In the genomic region with DNA sequence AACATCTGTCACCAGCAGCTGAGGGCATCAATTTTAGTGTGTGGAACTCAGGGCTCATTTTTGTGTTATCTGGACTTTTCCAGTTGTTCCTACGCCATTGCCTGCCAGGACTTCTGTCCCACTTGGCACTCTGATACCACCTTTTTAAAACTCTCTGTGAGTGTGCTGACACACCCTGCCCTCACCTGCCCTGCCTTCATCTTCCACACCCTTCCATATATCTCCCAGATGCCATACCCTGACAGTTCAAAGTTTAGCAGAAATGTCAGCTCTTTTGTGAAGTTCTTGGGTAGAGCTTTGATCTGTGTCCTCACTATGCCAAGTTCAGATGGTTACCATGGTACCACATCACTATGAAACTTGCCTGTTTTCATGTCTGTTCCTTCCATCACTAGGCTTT, we compare ENCODE assay signal across 25 mouse cellular contexts. TPM values are rescaled to one million over a fixed set of nuclear protein-coding genes. Genes with fewer than 3 reads are reported as not detected.
DNase-seq lines count a peak whose midpoint lies in the region; ATAC-seq and TF ChIP-seq lines count a peak whose summit lies in the region.
"Had no signal": no experiment of that assay in that cellular context is flagged by ENCODE, and none has a peak within 500 bp of the region (broad histone marks: within the 10 kb centered on the region; RNA-seq: fewer than 3 reads in every experiment).

No protein-coding gene starts in this region.

- peak overlapping the region; percentile 98; the same call in 1 of the 2 replicates for H3K27ac ChIP-seq in brown adipose tissue, adult 24 weeks (replicated peaks; ENCODE audit: low read depth, low read length)
- peak overlapping the region; percentile 58; the same call in 1 of the 2 replicates for H3K27ac ChIP-seq in stomach, embryonic 16.5 days (ENCODE audit: low read length)
- no peak overlapping the region for H3K27ac ChIP-seq in cerebellum, adult 2 months (ENCODE audit: insufficient read depth, low read length)
- H3K27ac ChIP-seq: embryonic facial prominence, embryonic 10.5 days; embryonic facial prominence, embryonic 13.5 days; forebrain, embryonic 12.5 days; forebrain, embryonic 15.5 days; heart, embryonic 13.5 days; hindbrain, embryonic 12.5 days; hindbrain, embryonic 15.5 days had no signal

- peak; percentile 31; the same call in 1 of the 2 replicates for ATAC-seq in stomach, embryonic 16.5 days (ENCODE audit: insufficient read depth, low FRiP score)
- ATAC-seq: activated CD4-positive, CD25-positive, alpha-beta regulatory T cell, adult 4 months; forebrain, embryonic 15.5 days had no signal

- H3K9me3 ChIP-seq in stomach, embryonic 16.5 days (replicated peaks; ENCODE audit: control insufficient read depth, low read length) = no peaks in the 10 kb centered on the region
- H3K9me3 ChIP-seq: embryonic facial prominence, embryonic 10.5 days; embryonic facial prominence, embryonic 13.5 days; forebrain, embryonic 12.5 days; forebrain, embryonic 15.5 days; heart, embryonic 13.5 days; hindbrain, embryonic 12.5 days; hindbrain, embryonic 15.5 days had no signal

- H3ac ChIP-seq in myocyte (ENCODE audit: control insufficient read depth, insufficient read length) = no peak overlapping the region

- no peak overlapping the region for H3K9ac ChIP-seq in stomach, embryonic 16.5 days (ENCODE audit: low read length)
- H3K9ac ChIP-seq: embryonic facial prominence, embryonic 13.5 days; forebrain, embryonic 12.5 days; forebrain, embryonic 15.5 days; heart, embryonic 13.5 days; hindbrain, embryonic 12.5 days; hindbrain, embryonic 15.5 days had no signal

- DNase-seq in cerebellum, adult 2 months = no peak
- no peak for DNase-seq in urinary bladder, postnatal 25 days (ENCODE audit: low spot score)
- no peak for DNase-seq in retina, embryonic 14.5 days (ENCODE audit: low spot score)
- DNase-seq: adrenal gland, adult 8-10 months; adrenal gland, postnatal 36 days; cerebellum, adult 11 months; cerebellum, adult 8-10 months; cerebellum, postnatal 10 days; cerebellum, postnatal 36 days; embryo, embryonic 11 days; gastrocnemius, postnatal 25 days; heart, adult 18-20 months; heart, postnatal 14 days had no signal

- H3K4me2 ChIP-seq in myocyte (ENCODE audit: low read depth) = no peak overlapping the region
- no peak overlapping the region for H3K4me2 ChIP-seq in stomach, embryonic 16.5 days (ENCODE audit: low read depth, low read length)
- H3K4me2 ChIP-seq: embryonic facial prominence, embryonic 13.5 days; forebrain, embryonic 12.5 days; forebrain, embryonic 15.5 days; heart, embryonic 13.5 days; hindbrain, embryonic 12.5 days; hindbrain, embryonic 15.5 days had no signal

- H3K4me3 ChIP-seq in brown adipose tissue, adult 24 weeks (ENCODE audit: insufficient read depth, low read depth, low read length) = no peak overlapping the region
- H3K4me3 ChIP-seq in myocyte = no peak overlapping the region
- H3K4me3 ChIP-seq in stomach, embryonic 16.5 days (replicated peaks; ENCODE audit: low read length) = no peak overlapping the region
- no peak overlapping the region for H3K4me3 ChIP-seq in cerebellum, adult 2 months (replicated peaks; ENCODE audit: insufficient read depth, low read depth, low read length)
- H3K4me3 ChIP-seq: embryonic facial prominence, embryonic 10.5 days; embryonic facial prominence, embryonic 13.5 days; erythroblast, embryonic 14.5 days; forebrain, embryonic 12.5 days; forebrain, embryonic 15.5 days; heart, embryonic 13.5 days; hindbrain, embryonic 12.5 days; hindbrain, embryonic 15.5 days had no signal

- no peaks in the 10 kb centered on the region for H3K36me3 ChIP-seq in myocyte (ENCODE audit: control insufficient read depth, insufficient read depth)
- no peaks in the 10 kb centered on the region for H3K36me3 ChIP-seq in stomach, embryonic 16.5 days (ENCODE audit: control insufficient read depth, insufficient read depth, low read length)
- H3K36me3 ChIP-seq: embryonic facial prominence, embryonic 10.5 days; embryonic facial prominence, embryonic 13.5 days; forebrain, embryonic 12.5 days; forebrain, embryonic 15.5 days; heart, embryonic 13.5 days; hindbrain, embryonic 12.5 days; hindbrain, embryonic 15.5 days had no signal

- no peak for TF ChIP-seq POLR2A in myocyte (IDR thresholded peaks at IDR 0.05; ENCODE audit: insufficient read length, low read depth)
- no peak for TF ChIP-seq POLR2A in cerebellum, adult 2 months (IDR thresholded peaks at IDR 0.05; ENCODE audit: borderline replicate concordance, insufficient read depth, low read length)

- H3K4me1 ChIP-seq in brown adipose tissue, adult 24 weeks (ENCODE audit: control insufficient read depth, insufficient read depth, insufficient read length, low read length) = peaks cover 21% of the 10 kb centered on the region
- H3K4me1 ChIP-seq in stomach, embryonic 16.5 days (ENCODE audit: control insufficient read depth, insufficient read depth, low read length) = peaks cover 2% of the 10 kb centered on the region; the same call in 1 of the 2 replicates
- no peaks in the 10 kb centered on the region for H3K4me1 ChIP-seq in cerebellum, adult 2 months (ENCODE audit: control insufficient read depth, insufficient read depth, low read length)
- H3K4me1 ChIP-seq: forebrain, embryonic 12.5 days; forebrain, embryonic 15.5 days had no signal

- no peaks in the 10 kb centered on the region for H3K27me3 ChIP-seq in myocyte (ENCODE audit: control insufficient read depth, insufficient read depth, insufficient read length)
- no peaks in the 10 kb centered on the region for H3K27me3 ChIP-seq in stomach, embryonic 16.5 days (ENCODE audit: control insufficient read depth, insufficient read depth, low read length)
- no peaks in the 10 kb centered on the region for H3K27me3 ChIP-seq in cerebellum, adult 2 months (ENCODE audit: control insufficient read depth, insufficient read depth, low read length)
- H3K27me3 ChIP-seq: embryonic facial prominence, embryonic 13.5 days; forebrain, embryonic 12.5 days; forebrain, embryonic 15.5 days; heart, embryonic 13.5 days; hindbrain, embryonic 12.5 days; hindbrain, embryonic 15.5 days had no signal

- WGBS in stomach, embryonic 16.5 days = 79% methylated on average over 1 of the region's 1 CpGs
- 69% methylated on average over 1 of the region's 1 CpGs for WGBS in cerebellum, adult 2 months

- TF ChIP-seq CTCF in cerebellum, adult 2 months (IDR thresholded peaks at IDR 0.05; ENCODE audit: borderline replicate concordance, insufficient read depth, low read depth, low read length) = no peak

- no peaks in the 10 kb centered on the region for H3K79me2 ChIP-seq in myocyte (ENCODE audit: control insufficient read depth, insufficient read depth)

TF ChIP-seq in myocyte, 11 proteins besides CTCF, POLR2A, EP300 and RAD21:
- TF ChIP-seq MYOD1 (IDR thresholded peaks at IDR 0.05; ENCODE audit: control insufficient read depth in 1 of 3, insufficient read length in 2 of 3, low read depth in 2 of 3) (peak in 2 of 3 experiments; percentile 6 to 30), USF1 (IDR thresholded peaks at IDR 0.05; ENCODE audit: low read depth) (no peak), TCF3 (IDR thresholded peaks at IDR 0.05; ENCODE audit: insufficient read length, low read depth) (no peak), MYOG (IDR thresholded peaks at IDR 0.05; ENCODE audit: control insufficient read depth in 1 of 3, insufficient read depth in 1 of 3, insufficient read length in 2 of 3, low read depth in 2 of 3) (peak in 1 of 3 experiments; percentile 3)

RNA-seq across cellular contexts. Expression of a gene that starts 43.8 kb away (rescaled TPM):
- polyA plus RNA-seq in brown adipose tissue, adult 24 weeks (2012; ENCODE audit: insufficient read depth, insufficient read length, missing spikeins) = 12.1 and 14.6 TPM in 2 replicates
- polyA plus RNA-seq in myocyte (2012; fragmentation: generic; extraction: Trizol) = 12.0 TPM
- polyA plus RNA-seq in stomach, embryonic 16.5 days (2015; fragmentation: Nextera tagmentation; extraction: Ambion mirVana) = 23.9 and 26.6 TPM in 2 replicates
- polyA plus RNA-seq in cerebellum, adult 2 months (2012; rRNA removed) = 36.0 and 37.2 TPM in 2 replicates

RNA-seq across cellular contexts. Expression of a gene that starts 44.1 kb away (rescaled TPM):
- polyA plus RNA-seq in brown adipose tissue, adult 24 weeks (2012; ENCODE audit: insufficient read depth, insufficient read length, missing spikeins) = 1.7 and 2.3 TPM in 2 replicates
- polyA plus RNA-seq in myocyte (2012; fragmentation: generic; extraction: Trizol) = 1.2 TPM
- 1.8 and 2.2 TPM in 2 replicates for polyA plus RNA-seq in stomach, embryonic 16.5 days (2015; fragmentation: Nextera tagmentation; extraction: Ambion mirVana)
- polyA plus RNA-seq in cerebellum, adult 2 months (2012; rRNA removed) = 1.8 and 2.1 TPM in 2 replicates
- polyA plus RNA-seq: activated CD4-positive, CD25-positive, alpha-beta regulatory T cell, adult 4 months had no signal
